ENCODE assay signal across 8 mouse cellular contexts in the genomic region with DNA sequence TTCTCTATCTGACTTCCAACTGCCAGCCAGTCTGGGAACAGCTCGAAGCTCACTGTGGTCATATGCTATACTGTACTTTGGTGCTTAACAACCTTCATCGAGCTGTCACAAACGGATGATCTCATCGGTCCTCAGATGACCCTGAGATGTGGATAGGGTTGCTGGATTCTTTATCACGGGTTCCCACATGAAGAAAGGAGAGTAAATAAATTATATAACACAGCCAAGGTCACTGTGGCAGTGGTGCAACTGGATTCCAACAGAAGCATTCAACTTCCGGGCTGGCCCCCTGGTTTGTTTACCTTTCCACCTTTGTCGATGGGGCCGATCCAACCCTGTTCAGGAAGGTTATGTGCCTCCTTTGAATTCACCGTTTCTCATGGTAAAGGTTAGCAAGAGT.
DNase-seq lines count a peak whose midpoint lies in the region; ATAC-seq and TF ChIP-seq lines count a peak whose summit lies in the region.

No protein-coding gene starts in this region.

- DNase-seq in lung, embryonic 14.5 days: peak; percentile 47
- DNase-seq in lung, adult 2 months: no peak
- DNase-seq in kidney, postnatal 14 days: peak; percentile 45
- no peak for DNase-seq in forebrain, embryonic 14.5 days (ENCODE audit: low spot score)
- no peak for DNase-seq in cerebellum, adult 9-10 months

- H3K27ac ChIP-seq in lung, embryonic 14.5 days (ENCODE audit: low read depth): no peak overlapping the region
- peak overlapping the region; percentile 51; the same call in 1 of the 2 replicates for H3K27ac ChIP-seq in heart, embryonic 13.5 days (replicated peaks)
- no peak overlapping the region for H3K27ac ChIP-seq in stomach, embryonic 14.5 days (ENCODE audit: low read length)
- no peak overlapping the region for H3K27ac ChIP-seq in forebrain, embryonic 14.5 days (ENCODE audit: low read depth, low read length)
- no peak overlapping the region for H3K27ac ChIP-seq in midbrain, embryonic 15.5 days

- no peak overlapping the region for H3K9ac ChIP-seq in lung, embryonic 14.5 days
- no peak overlapping the region for H3K9ac ChIP-seq in heart, embryonic 13.5 days
- no peak overlapping the region for H3K9ac ChIP-seq in stomach, embryonic 14.5 days (replicated peaks; ENCODE audit: low read depth, low read length)
- H3K9ac ChIP-seq in forebrain, embryonic 14.5 days (ENCODE audit: low read length): no peak overlapping the region
- no peak overlapping the region for H3K9ac ChIP-seq in midbrain, embryonic 15.5 days

- no peaks in the 10 kb centered on the region for H3K9me3 ChIP-seq in lung, embryonic 14.5 days (ENCODE audit: low read depth, low read length)
- no peaks in the 10 kb centered on the region for H3K9me3 ChIP-seq in heart, embryonic 13.5 days
- no peaks in the 10 kb centered on the region for H3K9me3 ChIP-seq in stomach, embryonic 14.5 days (ENCODE audit: control insufficient read depth, low read depth, low read length)
- H3K9me3 ChIP-seq in forebrain, embryonic 14.5 days (replicated peaks; ENCODE audit: control insufficient read depth, low read length): no peaks in the 10 kb centered on the region
- H3K9me3 ChIP-seq in midbrain, embryonic 15.5 days: no peaks in the 10 kb centered on the region

- TF ChIP-seq POLR2A in lung, adult 2 months (IDR thresholded peaks at IDR 0.05; ENCODE audit: borderline replicate concordance, extremely low read depth, low read depth, low read length): no peak

- H3K27me3 ChIP-seq in lung, embryonic 14.5 days (ENCODE audit: insufficient read depth, low read length): no peaks in the 10 kb centered on the region
- H3K27me3 ChIP-seq in heart, embryonic 13.5 days (replicated peaks): no peaks in the 10 kb centered on the region
- no peaks in the 10 kb centered on the region for H3K27me3 ChIP-seq in stomach, embryonic 14.5 days (ENCODE audit: control insufficient read depth, insufficient read depth, low read length)
- H3K27me3 ChIP-seq in forebrain, embryonic 14.5 days (replicated peaks; ENCODE audit: control insufficient read depth, insufficient read depth, low read length): no peaks in the 10 kb centered on the region
- H3K27me3 ChIP-seq in midbrain, embryonic 15.5 days (replicated peaks): no peaks in the 10 kb centered on the region

- no peak overlapping the region for H3K4me3 ChIP-seq in lung, embryonic 14.5 days (ENCODE audit: low read depth, low read length)
- H3K4me3 ChIP-seq in lung, adult 2 months (replicated peaks; ENCODE audit: extremely low read depth, low read depth, low read length): no peak overlapping the region
- no peak overlapping the region for H3K4me3 ChIP-seq in heart, embryonic 13.5 days
- H3K4me3 ChIP-seq in stomach, embryonic 14.5 days (ENCODE audit: low read depth, low read length): no peak overlapping the region
- no peak overlapping the region for H3K4me3 ChIP-seq in forebrain, embryonic 14.5 days (ENCODE audit: low read depth, low read length)
- no peak overlapping the region for H3K4me3 ChIP-seq in midbrain, embryonic 15.5 days

- no peak for TF ChIP-seq CTCF in lung, embryonic 14.5 days (IDR thresholded peaks at IDR 0.05; ENCODE audit: low read depth)
- TF ChIP-seq CTCF in lung, adult 2 months (IDR thresholded peaks at IDR 0.05; ENCODE audit: insufficient read depth, low read length): no peak

- 19% methylated on average over 9 of the region's 9 CpGs for WGBS in lung, embryonic 14.5 days
- 18% methylated on average over 9 of the region's 9 CpGs for WGBS in lung, adult 2 months
- 24% methylated on average over 9 of the region's 9 CpGs for WGBS in heart, embryonic 13.5 days
- WGBS in stomach, embryonic 14.5 days: 26% methylated on average over 9 of the region's 9 CpGs
- 75% methylated on average over 9 of the region's 9 CpGs for WGBS in forebrain, embryonic 14.5 days
- 78% methylated on average over 9 of the region's 9 CpGs for WGBS in midbrain, embryonic 15.5 days

- H3K36me3 ChIP-seq in lung, embryonic 14.5 days (ENCODE audit: insufficient read depth): no peaks in the 10 kb centered on the region
- H3K36me3 ChIP-seq in heart, embryonic 13.5 days: no peaks in the 10 kb centered on the region
- H3K36me3 ChIP-seq in stomach, embryonic 14.5 days (ENCODE audit: control insufficient read depth, insufficient read depth, low read length): no peaks in the 10 kb centered on the region
- no peaks in the 10 kb centered on the region for H3K36me3 ChIP-seq in forebrain, embryonic 14.5 days (ENCODE audit: control insufficient read depth, insufficient read depth, low read length)
- H3K36me3 ChIP-seq in midbrain, embryonic 15.5 days (replicated peaks): no peaks in the 10 kb centered on the region

- peak; percentile 71; the same call in 1 of the 2 replicates for ATAC-seq in lung, embryonic 14.5 days (ENCODE audit: insufficient read depth)
- no peak for ATAC-seq in heart, embryonic 13.5 days (ENCODE audit: extremely low read depth, insufficient number of reproducible peaks, low FRiP score, low TSS enrichment)
- ATAC-seq in stomach, embryonic 14.5 days (ENCODE audit: insufficient number of reproducible peaks, insufficient read depth, low FRiP score, low read depth): peak; percentile 80
- ATAC-seq in forebrain, embryonic 14.5 days: no peak
- ATAC-seq in midbrain, embryonic 15.5 days (replicated peaks): no peak

- no peak overlapping the region for H3K4me2 ChIP-seq in lung, embryonic 14.5 days
- H3K4me2 ChIP-seq in heart, embryonic 13.5 days: no peak overlapping the region
- no peak overlapping the region for H3K4me2 ChIP-seq in stomach, embryonic 14.5 days (replicated peaks; ENCODE audit: low read depth, low read length)
- no peak overlapping the region for H3K4me2 ChIP-seq in forebrain, embryonic 14.5 days (ENCODE audit: low read length)
- no peak overlapping the region for H3K4me2 ChIP-seq in midbrain, embryonic 15.5 days

- peaks cover 7% of the 10 kb centered on the region; the same call in 1 of the 2 replicates for H3K4me1 ChIP-seq in lung, embryonic 14.5 days (ENCODE audit: insufficient read depth)
- H3K4me1 ChIP-seq in lung, adult 2 months (ENCODE audit: control insufficient read depth, insufficient read depth, low read length): peaks cover 5% of the 10 kb centered on the region; the same call in 1 of the 2 replicates
- H3K4me1 ChIP-seq in heart, embryonic 13.5 days: peaks cover 36% of the 10 kb centered on the region
- H3K4me1 ChIP-seq in stomach, embryonic 14.5 days (ENCODE audit: control insufficient read depth, insufficient read depth, low read length): peaks cover 3% of the 10 kb centered on the region; the same call in 1 of the 2 replicates
- no peaks in the 10 kb centered on the region for H3K4me1 ChIP-seq in forebrain, embryonic 14.5 days (ENCODE audit: control insufficient read depth, insufficient read depth, low read length)
- H3K4me1 ChIP-seq in midbrain, embryonic 15.5 days: peaks cover 12% of the 10 kb centered on the region

Comparison
In these comparisons a context has a peak if more than half of its experiments do, and no peak if none do; other contexts are left out.
1. DNase-seq: peak in lung, embryonic 14.5 days (single experiment) and kidney, postnatal 14 days (single experiment); none in lung, adult 2 months (single experiment), forebrain, embryonic 14.5 days (single experiment) and cerebellum, adult 9-10 months (single experiment).
2. ATAC-seq: peak in lung, embryonic 14.5 days (single experiment) and stomach, embryonic 14.5 days (single experiment); none in heart, embryonic 13.5 days (single experiment), forebrain, embryonic 14.5 days (single experiment) and midbrain, embryonic 15.5 days (single experiment).